Mouse (Mus musculus): ENCODE data around the gene Scn3b. TPM values are rescaled to one million over a fixed set of nuclear protein-coding genes. Genes with fewer than 3 reads are reported as not detected.

The Scn3b gene
- polyA plus RNA-seq, 1 experiment from 2014 or later = 0.90 TPM

- peaks cover 80% of the 10 kb centered on the region for H3K36me3 ChIP-seq
Observed at GRCm38 (mm10) chr9:40301475-40301874, 32.5 kb downstream of the Scn3b start.

DNA sequence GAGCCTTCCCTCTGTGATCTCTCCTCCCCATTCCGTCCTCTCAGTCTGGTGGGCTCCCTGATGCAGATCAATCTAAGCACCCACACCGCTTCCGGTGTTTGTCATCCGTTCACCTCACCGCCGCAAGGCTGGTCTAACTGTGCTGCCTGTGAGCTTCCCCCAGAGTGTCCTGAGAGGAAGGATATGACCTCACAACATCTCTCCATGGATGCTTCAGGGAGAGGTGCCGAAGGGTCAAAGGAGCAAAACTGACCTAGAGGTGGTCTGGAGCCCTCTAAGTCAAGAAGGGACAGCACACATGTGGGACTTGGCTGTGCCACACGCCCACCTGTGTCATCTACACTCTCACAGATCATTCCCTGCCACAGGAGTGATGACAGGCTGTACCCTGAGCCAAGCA is 33.4 kb downstream of the Scn3b start:
- no peak overlapping the region for H3K4me3 ChIP-seq
- 90% methylated on average over 8 of the region's 8 CpGs for WGBS
- H3K9me3 ChIP-seq = no peaks in the 10 kb centered on the region
- H3K27me3 ChIP-seq (ENCODE audit: insufficient read depth, poor library complexity, severe bottlenecking) = no peaks in the 10 kb centered on the region
- peaks cover 81% of the 10 kb centered on the region for H3K36me3 ChIP-seq
- DNase-seq (ENCODE audit: low spot score) = no peak
- H3K4me1 ChIP-seq = no peaks in the 10 kb centered on the region
- H3K27ac ChIP-seq = no peak overlapping the region

More at GRCm38 (mm10) chr9:40301475-40301874, 32.5 kb downstream of the Scn3b start:
- no peaks in the 10 kb centered on the region for H3K27me3 ChIP-seq (ENCODE audit: insufficient read depth, poor library complexity, severe bottlenecking)
- no peak overlapping the region for H3K4me3 ChIP-seq
- DNase-seq (ENCODE audit: low spot score) = no peak
- no peak overlapping the region for H3K27ac ChIP-seq
- H3K4me1 ChIP-seq = no peaks in the 10 kb centered on the region
- no peaks in the 10 kb centered on the region for H3K9me3 ChIP-seq
- 84% methylated on average over 5 of the region's 5 CpGs for WGBS

- H3K9me3 ChIP-seq = no peaks in the 10 kb centered on the region
- H3K27ac ChIP-seq = no peak overlapping the region
- no peak overlapping the region for H3K4me3 ChIP-seq
- no peaks in the 10 kb centered on the region for H3K4me1 ChIP-seq
- no peaks in the 10 kb centered on the region for H3K27me3 ChIP-seq (ENCODE audit: insufficient read depth, poor library complexity, severe bottlenecking)
- H3K36me3 ChIP-seq = peaks cover 74% of the 10 kb centered on the region
- 94% methylated on average over 8 of the region's 8 CpGs for WGBS
- DNase-seq (ENCODE audit: low spot score) = no peak
Observed at GRCm38 (mm10) chr9:40304243-40304642, 35.2 kb downstream of the Scn3b start.

- H3K27me3 ChIP-seq (ENCODE audit: insufficient read depth, poor library complexity, severe bottlenecking) = no peaks in the 10 kb centered on the region
- 89% methylated on average over 3 of the region's 3 CpGs for WGBS
- H3K27ac ChIP-seq = no peak overlapping the region
- H3K4me3 ChIP-seq = no peak overlapping the region
- no peaks in the 10 kb centered on the region for H3K9me3 ChIP-seq
- DNase-seq (ENCODE audit: low spot score) = no peak
- H3K36me3 ChIP-seq = peaks cover 73% of the 10 kb centered on the region
- no peaks in the 10 kb centered on the region for H3K4me1 ChIP-seq
Observed at GRCm38 (mm10) chr9:40307311-40307710, 38.3 kb downstream of the Scn3b start.

- Histone ChIP-seq H3K36me3 (peaks cover 65% of the 10 kb centered on the region), H3K9me3 (no peaks in the 10 kb centered on the region)
- WGBS = 91% methylated on average over 6 of the region's 6 CpGs
Observed at GRCm38 (mm10) chr9:40309876-40310275, 40.9 kb downstream of the Scn3b start.

DNA sequence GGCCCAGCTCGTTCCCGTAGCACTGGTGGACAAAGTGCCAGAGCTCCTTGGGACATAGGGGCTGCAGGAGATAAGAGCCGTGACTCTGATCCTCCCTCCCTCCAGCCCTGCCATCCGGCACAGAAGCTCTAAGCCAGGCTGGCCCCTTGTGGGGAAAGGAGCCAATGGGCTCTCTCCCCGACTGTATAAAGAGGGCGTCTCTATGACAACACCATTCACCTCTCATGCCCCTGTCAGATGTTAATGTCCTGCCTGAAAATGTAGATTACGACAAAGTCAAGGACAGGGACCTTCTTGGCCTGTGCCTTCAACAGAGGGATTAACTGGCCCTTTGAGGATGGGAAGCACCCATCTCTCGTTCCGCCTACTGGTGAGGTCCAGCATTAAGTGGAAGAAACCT is 42.8 kb downstream of the Scn3b start:
- H3K9me3 ChIP-seq = no peaks in the 10 kb centered on the region
- no peaks in the 10 kb centered on the region for H3K4me1 ChIP-seq
- no peaks in the 10 kb centered on the region for H3K27me3 ChIP-seq (ENCODE audit: insufficient read depth, poor library complexity, severe bottlenecking)
- H3K36me3 ChIP-seq = peaks cover 58% of the 10 kb centered on the region
- H3K27ac ChIP-seq = no peak overlapping the region
- H3K4me3 ChIP-seq = no peak overlapping the region
- 57% methylated on average over 9 of the region's 9 CpGs for WGBS
- no peak for DNase-seq (ENCODE audit: low spot score)

More at GRCm38 (mm10) chr9:40309876-40310275, 40.9 kb downstream of the Scn3b start:
- no peaks in the 10 kb centered on the region for H3K4me1 ChIP-seq
- no peak for DNase-seq (ENCODE audit: low spot score)
- H3K27ac ChIP-seq = no peak overlapping the region
- no peak overlapping the region for H3K4me3 ChIP-seq
- H3K27me3 ChIP-seq (ENCODE audit: insufficient read depth, poor library complexity, severe bottlenecking) = no peaks in the 10 kb centered on the region

DNA sequence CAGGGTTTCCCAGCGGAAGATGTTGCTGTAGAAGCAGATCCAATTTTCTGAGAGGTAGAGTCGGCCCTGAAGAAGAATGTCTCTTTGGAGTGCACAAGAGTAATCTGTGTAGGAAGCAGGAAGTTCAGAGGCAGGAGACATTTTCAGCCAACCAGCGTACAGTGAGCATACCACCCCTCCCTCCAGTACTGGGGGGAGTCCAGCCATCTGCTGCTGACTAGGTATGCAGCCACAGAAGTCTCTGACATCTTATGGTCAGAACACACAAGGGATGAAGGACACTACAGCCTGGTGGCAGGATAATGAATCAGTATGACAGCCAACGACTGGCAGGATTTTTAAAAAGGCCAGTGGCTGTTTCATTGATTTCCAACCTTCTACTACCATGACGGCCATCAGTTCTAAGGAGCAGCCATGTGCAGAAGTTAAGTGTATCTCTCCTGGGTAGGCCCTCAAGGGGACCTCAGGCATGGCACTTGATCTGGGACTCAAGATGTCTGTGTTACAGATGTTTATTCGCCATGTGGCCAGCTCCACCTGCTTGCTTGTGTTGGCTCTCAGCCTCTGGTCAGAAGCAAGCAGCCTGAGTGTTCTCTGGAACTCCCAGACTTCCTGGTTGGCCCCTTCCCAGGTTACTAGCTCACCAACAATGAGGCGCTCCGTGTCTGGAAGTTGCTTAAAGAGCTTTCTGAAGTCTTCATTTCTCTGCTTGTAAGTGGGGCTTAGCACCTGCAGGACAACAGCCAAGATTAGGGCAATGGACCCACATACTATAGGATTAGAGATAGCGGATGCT is 48.0 kb downstream of the Scn3b start:
- no peak overlapping the region for H3K27ac ChIP-seq
- H3K27me3 ChIP-seq (ENCODE audit: insufficient read depth, poor library complexity, severe bottlenecking) = no peaks in the 10 kb centered on the region
- 80% methylated on average over 9 of the region's 9 CpGs for WGBS
- H3K4me1 ChIP-seq = peaks cover 16% of the 10 kb centered on the region
- DNase-seq (ENCODE audit: low spot score) = no peak
- H3K36me3 ChIP-seq = peaks cover 29% of the 10 kb centered on the region; the same call in 1 of the 2 replicates
- H3K9me3 ChIP-seq = no peaks in the 10 kb centered on the region
- H3K4me3 ChIP-seq = no peak overlapping the region

- no peak for DNase-seq (ENCODE audit: low spot score)
- no peak overlapping the region for H3K27ac ChIP-seq
- no peak overlapping the region for H3K4me3 ChIP-seq
- H3K36me3 ChIP-seq = peaks cover 29% of the 10 kb centered on the region; the same call in 1 of the 2 replicates
- no peaks in the 10 kb centered on the region for H3K9me3 ChIP-seq
- no peaks in the 10 kb centered on the region for H3K27me3 ChIP-seq (ENCODE audit: insufficient read depth, poor library complexity, severe bottlenecking)
- WGBS = 83% methylated on average over 4 of the region's 4 CpGs
- H3K4me1 ChIP-seq = peaks cover 16% of the 10 kb centered on the region
Observed at GRCm38 (mm10) chr9:40317735-40318134, 48.7 kb downstream of the Scn3b start.

DNA sequence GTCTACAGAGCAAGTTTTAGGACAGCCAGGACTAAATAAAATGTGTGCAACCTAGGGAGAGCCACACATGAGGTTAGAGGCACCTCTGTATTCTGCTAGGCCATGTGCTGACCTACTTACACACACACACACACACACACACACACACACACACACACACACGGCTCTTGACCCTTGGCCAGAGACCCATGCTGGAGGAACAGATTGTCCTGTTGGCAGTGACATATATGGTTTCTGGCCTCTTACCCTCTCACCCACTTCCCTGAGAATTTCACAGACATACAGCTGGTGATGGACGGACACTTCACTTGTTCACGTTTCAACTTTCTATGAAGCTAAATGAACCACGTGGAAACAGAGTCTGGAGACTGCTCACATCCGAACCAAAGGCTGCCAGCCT is 49.8 kb downstream of the Scn3b start:
- Histone ChIP-seq H3K36me3 (peaks cover 27% of the 10 kb centered on the region; the same call in 1 of the 2 replicates), H3K4me3 (no peak overlapping the region), H3K4me1 (peaks cover 21% of the 10 kb centered on the region), H3K9me3 (no peaks in the 10 kb centered on the region), H3K27me3 (ENCODE audit: insufficient read depth, poor library complexity, severe bottlenecking) (no peaks in the 10 kb centered on the region), H3K27ac (no peak overlapping the region)
- no peak for DNase-seq (ENCODE audit: low spot score)
- 81% methylated on average over 5 of the region's 5 CpGs for WGBS

GRCm38 (mm10) chr9:40320405-40320804 is 51.4 kb downstream of the Scn3b start:
- no peak overlapping the region for H3K4me3 ChIP-seq
- DNase-seq (ENCODE audit: low spot score) = no peak
- H3K27ac ChIP-seq = no peak overlapping the region
- H3K36me3 ChIP-seq = peaks cover 11% of the 10 kb centered on the region; the same call in 1 of the 2 replicates
- H3K9me3 ChIP-seq = no peaks in the 10 kb centered on the region
- H3K27me3 ChIP-seq (ENCODE audit: insufficient read depth, poor library complexity, severe bottlenecking) = no peaks in the 10 kb centered on the region
- H3K4me1 ChIP-seq = peaks cover 37% of the 10 kb centered on the region
- WGBS = 88% methylated on average over 8 of the region's 8 CpGs

DNA sequence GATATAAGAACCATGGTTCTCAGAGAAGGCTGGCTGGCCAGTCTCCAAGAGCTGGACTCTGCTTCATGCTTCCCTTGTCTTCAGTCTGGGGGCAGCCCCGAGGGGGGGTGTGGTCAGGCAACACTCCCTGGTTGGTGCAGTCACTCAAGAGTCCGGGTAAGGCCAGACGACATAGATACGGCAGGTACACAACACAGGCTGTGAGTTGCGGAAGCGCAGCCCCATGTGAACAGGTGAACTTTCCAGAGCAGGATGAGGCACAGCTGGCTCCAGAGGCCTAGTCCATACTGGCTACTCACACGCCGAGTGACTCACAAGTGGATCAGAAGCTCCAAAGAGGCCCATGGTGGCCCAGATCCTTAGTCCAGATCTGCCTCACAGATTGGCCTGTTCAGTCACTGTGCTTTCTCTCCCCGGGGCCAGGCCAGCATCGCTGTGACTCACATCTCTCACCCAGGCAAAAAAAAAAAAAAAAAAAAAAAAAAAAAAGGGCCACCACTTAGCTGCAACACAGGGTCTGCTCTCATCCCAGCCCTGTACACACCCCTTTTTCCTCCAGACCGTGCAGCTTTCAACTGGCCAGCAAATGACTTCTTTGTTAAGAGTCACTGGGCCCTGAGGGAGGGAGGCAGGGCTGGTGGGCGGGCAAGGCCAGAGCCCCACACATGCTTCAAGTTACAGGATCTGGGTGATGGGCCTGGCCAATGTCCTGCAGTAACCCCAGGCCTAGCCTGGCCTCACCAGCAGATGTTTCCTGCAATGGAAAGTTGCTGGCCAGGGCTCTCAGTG is 52.1 kb downstream of the Scn3b start:
- 60% methylated on average over 12 of the region's 12 CpGs for WGBS
- Histone ChIP-seq H3K4me1 (peaks cover 43% of the 10 kb centered on the region), H3K27me3 (ENCODE audit: insufficient read depth, poor library complexity, severe bottlenecking) (no peaks in the 10 kb centered on the region), H3K27ac (peak overlapping the region; percentile 77), H3K36me3 (peaks cover 8% of the 10 kb centered on the region; the same call in 1 of the 2 replicates), H3K9me3 (no peaks in the 10 kb centered on the region), H3K4me3 (no peak overlapping the region)
- peak; percentile 82 for DNase-seq (ENCODE audit: low spot score)

DNA sequence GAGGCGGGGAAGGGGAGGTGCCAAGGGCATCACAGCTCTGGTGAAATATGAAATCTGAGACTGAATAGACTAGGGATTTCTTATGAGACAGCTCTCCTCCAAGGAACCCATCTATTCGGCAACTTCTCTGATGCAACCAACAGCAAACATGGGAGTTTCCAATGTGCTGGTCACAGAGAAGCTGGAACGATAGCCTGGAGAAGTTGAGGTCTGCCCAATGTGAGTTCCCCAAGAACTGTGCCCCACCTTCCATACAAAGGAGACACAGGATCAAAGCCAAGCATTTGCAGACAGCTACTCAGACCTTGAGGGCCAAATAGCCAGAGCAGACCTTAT is 52.6 kb downstream of the Scn3b start:
- DNase-seq (ENCODE audit: low spot score) = no peak
- no peak overlapping the region for H3K4me3 ChIP-seq
- no peaks in the 10 kb centered on the region for H3K9me3 ChIP-seq
- H3K36me3 ChIP-seq = peaks cover 8% of the 10 kb centered on the region; the same call in 1 of the 2 replicates
- no peaks in the 10 kb centered on the region for H3K27me3 ChIP-seq (ENCODE audit: insufficient read depth, poor library complexity, severe bottlenecking)
- no peak overlapping the region for H3K27ac ChIP-seq
- WGBS = 71% methylated on average over 3 of the region's 3 CpGs
- H3K4me1 ChIP-seq = peaks cover 49% of the 10 kb centered on the region

GRCm38 (mm10) chr9:40322372-40322771 is 53.4 kb downstream of the Scn3b start:
- H3K27me3 ChIP-seq (ENCODE audit: insufficient read depth, poor library complexity, severe bottlenecking) = no peaks in the 10 kb centered on the region
- no peak overlapping the region for H3K27ac ChIP-seq
- 0 out of 2 replicates have a peak, but pooled peaks cover 2% of the 10 kb centered on the region for H3K36me3 ChIP-seq
- no peak for DNase-seq (ENCODE audit: low spot score)
- no peaks in the 10 kb centered on the region for H3K9me3 ChIP-seq
- no peak overlapping the region for H3K4me3 ChIP-seq
- WGBS = 88% methylated on average over 3 of the region's 3 CpGs
- H3K4me1 ChIP-seq = peaks cover 54% of the 10 kb centered on the region

Data from heart, embryonic 10.5 days (tissue).